Mouse (Mus musculus): ENCODE data around the gene Trim72.

Gene Trim72

GRCm38 (mm10) chr7:128003688-128004087 is at the start of gene Trim72:
Gene Trim72 (plus strand): TSS chr7:128003949.
- no peak for DNase-seq (ENCODE audit: low read depth, low spot score)

- no peak for DNase-seq (ENCODE audit: low read depth, low spot score)
These were observed 44.4 kb upstream of the Trim72 start for GRCm38 (mm10) chr7:127959364-127959763.

GRCm38 (mm10) chr7:127966371-127966918 is 37.3 kb upstream of the Trim72 start:
- no peak for DNase-seq (ENCODE audit: low read depth, low spot score)

DNA sequence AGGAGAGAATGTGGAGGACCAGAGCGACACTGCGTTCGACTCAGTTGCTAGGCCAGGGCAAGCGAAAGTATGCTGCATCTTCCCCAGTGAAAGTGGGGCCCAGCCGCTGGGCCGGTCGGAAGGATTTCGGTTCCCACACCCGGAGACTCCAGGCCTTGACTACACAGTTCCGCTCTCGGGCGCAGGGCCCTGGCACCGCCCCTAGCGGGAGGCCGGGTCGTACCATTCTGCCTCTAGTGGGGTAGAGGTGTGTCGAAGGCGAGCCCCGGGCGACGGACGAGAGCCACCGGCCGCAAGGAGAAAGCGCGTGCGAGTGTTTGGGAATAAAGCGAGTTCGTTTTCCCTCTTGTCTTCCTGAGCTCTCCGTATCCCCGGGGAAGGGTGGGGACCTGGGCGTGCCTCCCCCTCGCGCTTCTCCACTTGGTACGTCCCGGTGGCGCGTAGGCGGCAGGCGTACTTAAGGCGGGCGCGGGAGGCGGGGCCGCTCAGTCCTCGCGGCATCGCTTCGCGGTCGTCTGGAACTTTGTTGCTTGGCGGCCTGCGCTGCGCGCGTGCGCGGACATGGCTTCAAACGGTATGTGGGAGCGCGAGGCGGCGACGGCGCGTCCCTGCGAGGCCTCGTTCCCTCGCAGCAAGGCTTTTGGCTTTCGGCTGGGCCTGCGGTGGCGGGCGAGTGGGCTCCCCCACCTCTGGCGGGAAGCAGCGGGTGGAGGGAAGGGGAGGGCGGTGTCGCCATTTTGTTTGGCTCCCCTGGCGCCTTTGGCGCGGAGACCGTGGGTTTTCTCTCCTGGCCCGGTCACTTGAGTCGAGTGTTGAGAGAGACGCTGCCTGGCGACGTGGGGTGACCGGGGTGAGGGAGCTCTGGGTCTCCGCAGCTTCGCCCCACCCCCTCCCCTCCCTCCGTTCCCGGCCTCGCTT is 36.5 kb upstream of the Trim72 start, which contains the start of gene Fus:
Fus (plus strand) TSS at position 454 of the 918 bp plus-strand sequence.
- DNase-seq (ENCODE audit: low read depth, low spot score): peak; percentile 86

DNA sequence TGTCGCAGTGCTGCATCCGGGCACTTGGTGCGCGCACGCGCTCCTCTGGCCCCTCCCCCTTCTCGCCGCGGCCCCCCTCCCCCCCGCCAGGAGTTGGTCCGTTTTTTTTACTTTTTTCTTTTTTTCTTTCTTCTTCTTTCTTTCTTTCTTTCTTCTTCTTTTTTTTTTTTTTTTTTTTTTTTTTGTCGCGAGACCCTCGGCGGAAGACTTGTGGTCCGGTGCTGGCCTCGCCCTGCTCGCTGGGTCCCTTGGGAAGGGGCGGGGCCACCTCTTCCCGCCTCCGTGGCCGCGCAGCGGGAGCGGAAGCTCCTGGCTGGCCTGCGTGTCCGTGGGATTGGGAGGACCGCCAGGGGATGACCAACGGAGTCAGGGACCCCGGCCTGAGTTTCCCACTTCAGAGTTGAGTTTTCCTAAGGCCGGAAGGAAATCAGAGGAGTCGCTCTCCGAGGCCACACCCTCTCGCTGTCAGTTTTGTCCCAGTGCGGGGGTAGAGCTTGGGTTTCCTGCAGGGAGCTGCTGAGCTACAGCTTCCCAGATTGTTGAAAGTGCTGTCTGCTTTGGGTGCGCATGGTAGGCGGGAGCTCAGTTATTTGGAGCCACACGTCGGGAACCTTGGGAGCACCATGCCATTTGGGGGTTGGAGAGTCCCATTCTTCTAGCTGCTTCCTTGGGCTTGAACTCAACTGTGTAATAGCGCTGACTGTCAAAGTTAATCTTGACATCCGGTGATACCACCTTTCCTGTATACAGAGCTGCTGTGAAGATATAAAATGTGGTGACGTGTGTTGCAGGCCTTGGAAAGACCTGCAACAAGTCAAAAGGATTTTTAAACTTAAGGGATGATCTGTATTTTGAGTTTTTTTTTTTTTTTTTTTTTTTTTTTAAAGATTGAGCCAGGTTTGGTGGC is 35.6 kb upstream of the Trim72 start:
- no peak for DNase-seq (ENCODE audit: low read depth, low spot score)

DNA sequence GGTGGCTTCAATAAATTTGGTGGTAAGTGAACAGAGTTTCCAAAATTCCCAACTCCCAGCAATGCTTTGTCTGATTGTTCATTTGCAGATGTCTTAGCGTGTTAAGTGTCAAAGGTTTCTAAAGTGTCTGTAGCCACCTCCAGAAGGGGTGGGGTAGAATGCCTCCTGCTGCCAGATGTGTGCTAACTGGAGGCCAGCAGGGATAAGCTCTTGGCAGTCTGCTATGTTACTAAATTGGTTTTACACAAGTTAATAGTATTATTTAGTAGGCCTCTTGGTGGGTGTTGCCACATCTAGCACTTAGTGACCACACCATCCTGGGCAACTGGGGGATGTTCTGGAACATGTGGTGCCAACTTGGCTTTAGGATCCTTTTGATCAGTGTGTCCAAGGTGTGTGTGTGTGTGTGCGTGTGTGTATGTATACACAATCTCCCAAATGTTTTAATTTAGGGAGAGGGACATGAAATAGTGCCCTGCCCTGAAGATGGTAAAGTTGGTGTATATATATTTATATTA is 29.3 kb upstream of the Trim72 start:
- no peak for DNase-seq (ENCODE audit: low read depth, low spot score)

GRCm38 (mm10) chr7:127978856-127979255 is 24.9 kb upstream of the Trim72 start:
- DNase-seq (ENCODE audit: low read depth, low spot score): no peak

- no peak for DNase-seq (ENCODE audit: low read depth, low spot score)
These were observed 23.1 kb upstream of the Trim72 start for GRCm38 (mm10) chr7:127980606-127981005.

DNA sequence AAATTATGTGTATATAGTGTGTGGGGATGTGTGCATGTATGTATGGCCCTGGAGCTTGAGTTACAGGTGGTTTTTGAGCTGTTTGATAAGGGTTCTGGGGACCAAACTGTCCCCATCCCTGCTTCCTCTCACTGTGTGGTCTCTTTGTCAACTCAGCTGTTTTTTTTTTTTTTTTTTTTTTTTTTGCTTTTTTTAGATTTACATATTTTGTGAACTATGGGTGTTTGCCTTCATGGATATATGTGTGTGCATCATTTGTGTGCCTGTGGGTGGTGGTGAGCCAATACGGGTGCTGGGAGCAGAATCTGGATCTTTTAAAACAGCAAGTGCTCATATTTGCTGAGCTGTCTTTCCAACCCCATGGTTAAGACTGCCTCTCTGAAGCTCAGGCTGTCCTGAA is 14.8 kb upstream of the Trim72 start:
- DNase-seq (ENCODE audit: low read depth, low spot score): no peak

- DNase-seq (ENCODE audit: low read depth, low spot score): no peak
These were observed 11.9 kb upstream of the Trim72 start for GRCm38 (mm10) chr7:127991643-127992487.

GRCm38 (mm10) chr7:127992488-127993340 is 11.0 kb upstream of the Trim72 start:
- DNase-seq (ENCODE audit: low read depth, low spot score): no peak

- DNase-seq (ENCODE audit: low read depth, low spot score): no peak
These were observed 10.3 kb upstream of the Trim72 start, which contains the start of gene Pycard for GRCm38 (mm10) chr7:127993341-127993977. Gene Pycard (minus strand): TSS chr7:127993867.

DNA sequence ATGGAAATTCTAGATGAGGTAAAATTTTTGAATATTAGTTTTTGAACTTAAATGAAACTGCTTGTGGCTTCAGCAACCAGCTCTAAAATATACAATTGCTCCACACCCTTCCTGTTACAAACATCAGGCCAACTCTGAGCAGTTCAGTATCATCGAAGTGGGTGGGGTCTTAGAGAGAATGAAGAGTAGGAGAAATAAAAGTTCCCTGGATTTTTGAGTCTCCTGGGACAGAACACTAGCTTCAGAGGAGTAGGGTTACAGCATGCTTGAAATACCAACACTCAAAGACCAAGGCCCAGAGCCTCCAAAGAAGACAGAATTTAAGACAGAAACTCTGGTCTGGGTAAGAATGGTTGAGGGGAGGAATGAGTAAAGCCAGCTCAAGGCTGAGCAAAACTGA is 4.3 kb upstream of the Trim72 start:
- no peak for DNase-seq (ENCODE audit: low read depth, low spot score)

DNA sequence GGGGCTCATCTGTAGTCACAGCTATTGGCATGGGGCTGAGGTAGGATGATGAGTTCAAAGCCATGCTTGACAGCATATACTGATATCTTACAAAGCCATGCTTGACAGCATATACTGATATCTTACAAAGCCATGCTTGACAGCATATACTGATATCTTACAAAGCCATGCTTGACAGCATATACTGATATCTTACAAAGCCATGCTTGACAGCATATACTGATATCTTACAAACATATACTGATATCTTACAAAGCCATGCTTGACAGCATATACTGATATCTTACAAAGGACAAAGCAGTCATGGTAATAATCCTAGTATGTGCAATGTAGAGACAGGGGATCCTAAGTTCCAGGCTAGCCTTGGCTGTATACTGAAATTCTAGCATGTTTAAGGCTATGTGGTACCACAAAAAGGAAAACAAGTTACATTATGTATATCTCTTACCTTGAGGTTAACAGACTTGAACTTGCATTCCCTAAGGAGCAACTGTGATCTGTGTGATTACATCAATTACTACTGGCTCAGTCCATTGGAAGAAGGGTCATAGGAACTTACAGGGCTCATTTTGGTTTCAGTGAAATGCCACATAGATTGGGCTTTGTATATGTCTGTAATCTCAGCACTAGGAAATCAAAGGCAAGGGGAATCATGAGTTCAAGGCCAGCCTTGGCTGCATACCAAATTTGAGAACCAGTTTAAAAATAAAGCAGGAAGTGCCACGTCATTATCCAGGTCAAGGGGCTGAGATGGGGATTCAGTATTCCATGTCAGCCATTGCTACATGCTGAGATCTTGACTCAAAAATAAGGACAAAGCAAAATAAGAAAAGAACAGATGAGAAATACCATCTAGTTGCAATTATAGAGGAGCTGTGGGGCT is 3.4 kb upstream of the Trim72 start:
- no peak for DNase-seq (ENCODE audit: low read depth, low spot score)

- DNase-seq (ENCODE audit: low read depth, low spot score): no peak
These were observed 651 bp upstream of the Trim72 start for GRCm38 (mm10) chr7:128003098-128003497.

GRCm38 (mm10) chr7:128004150-128004486 is 369 bp downstream of the Trim72 start:
- no peak for DNase-seq (ENCODE audit: low read depth, low spot score)

GRCm38 (mm10) chr7:128004487-128005362 is 976 bp downstream of the Trim72 start:
- no peak for DNase-seq (ENCODE audit: low read depth, low spot score)

Data from WW6 (cell line).